In the genomic region with DNA sequence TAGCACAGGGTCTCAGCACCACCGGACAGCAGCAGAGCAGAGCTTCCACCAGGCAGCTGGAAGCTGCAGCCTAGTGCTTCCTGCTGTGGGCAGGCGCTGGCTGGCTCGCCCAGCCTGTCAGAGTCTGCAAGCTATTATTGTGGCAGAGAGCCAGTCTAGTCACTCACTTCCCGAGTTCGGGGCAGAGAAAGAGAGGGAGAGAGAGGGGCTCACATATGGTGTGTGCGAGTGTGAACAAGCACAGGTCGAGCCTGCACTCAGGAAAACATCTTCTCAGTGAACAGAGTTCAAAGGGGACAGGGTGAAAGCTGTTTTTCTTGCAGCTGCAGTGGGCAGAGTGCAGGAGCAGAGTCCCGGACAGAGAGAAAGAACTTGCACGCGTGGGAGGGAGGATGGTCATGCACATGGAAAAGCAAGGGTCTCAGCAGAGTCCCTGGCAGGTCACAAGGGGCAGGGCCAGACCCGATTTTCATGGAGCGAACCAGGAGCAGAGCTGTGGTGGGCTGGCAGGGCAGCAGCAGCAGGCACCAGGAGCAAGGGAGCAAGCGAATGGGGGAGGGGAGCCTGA, we compare ENCODE assay signal across 8 mouse cellular contexts. TPM values are rescaled to one million over a fixed set of nuclear protein-coding genes. Genes with fewer than 3 reads are reported as not detected.
A peak's percentile ranks its signal among the peaks of the same experiment; 100 is the strongest.
DNase-seq lines count a peak whose midpoint lies in the region; ATAC-seq and TF ChIP-seq lines count a peak whose summit lies in the region.

No protein-coding gene starts in this region.

- no peaks in the 10 kb centered on the region for H3K9me3 ChIP-seq in heart, embryonic 10.5 days
- no peaks in the 10 kb centered on the region for H3K9me3 ChIP-seq in embryonic facial prominence, embryonic 12.5 days
- H3K9me3 ChIP-seq in intestine, embryonic 15.5 days = no peaks in the 10 kb centered on the region
- H3K9me3 ChIP-seq in midbrain, postnatal 0 days (ENCODE audit: low read length) = no peaks in the 10 kb centered on the region

- H3K4me2 ChIP-seq in embryonic facial prominence, embryonic 12.5 days (replicated peaks) = peak overlapping the region; percentile 40
- peak overlapping the region; percentile 34 for H3K4me2 ChIP-seq in intestine, embryonic 15.5 days (replicated peaks)
- H3K4me2 ChIP-seq in midbrain, postnatal 0 days (ENCODE audit: low read depth, low read length, poor library complexity, severe bottlenecking) = no peak overlapping the region

- H3K27me3 ChIP-seq in heart, embryonic 10.5 days (ENCODE audit: insufficient read depth, poor library complexity, severe bottlenecking) = no peaks in the 10 kb centered on the region
- no peaks in the 10 kb centered on the region; the same call in 1 of the 2 replicates for H3K27me3 ChIP-seq in embryonic facial prominence, embryonic 12.5 days
- no peaks in the 10 kb centered on the region for H3K27me3 ChIP-seq in intestine, embryonic 15.5 days (replicated peaks)
- H3K27me3 ChIP-seq in midbrain, postnatal 0 days (ENCODE audit: insufficient read depth, low read length) = no peaks in the 10 kb centered on the region

- peak; percentile 80; the same call in 1 of the 2 replicates for ATAC-seq in embryonic facial prominence, embryonic 12.5 days (ENCODE audit: insufficient number of reproducible peaks, insufficient read depth, low FRiP score, low TSS enrichment)
- ATAC-seq in intestine, embryonic 15.5 days = peak; percentile 85
- ATAC-seq in midbrain, postnatal 0 days (ENCODE audit: low FRiP score) = no peak

- H3K4me1 ChIP-seq in heart, embryonic 10.5 days = peaks cover 13% of the 10 kb centered on the region
- peaks cover 12% of the 10 kb centered on the region for H3K4me1 ChIP-seq in embryonic facial prominence, embryonic 12.5 days
- peaks cover 9% of the 10 kb centered on the region for H3K4me1 ChIP-seq in intestine, embryonic 15.5 days (replicated peaks)
- no peaks in the 10 kb centered on the region for H3K4me1 ChIP-seq in midbrain, postnatal 0 days (ENCODE audit: insufficient read depth, low read length)

- H3K27ac ChIP-seq in heart, embryonic 10.5 days = peak overlapping the region; percentile 76
- peak overlapping the region; percentile 23; the same call in 1 of the 2 replicates for H3K27ac ChIP-seq in embryonic facial prominence, embryonic 12.5 days
- no peak overlapping the region for H3K27ac ChIP-seq in intestine, embryonic 15.5 days
- no peak overlapping the region for H3K27ac ChIP-seq in midbrain, postnatal 0 days (ENCODE audit: low read depth, low read length)

- DNase-seq in heart, embryonic 10.5 days (ENCODE audit: low spot score) = no peak
- no peak for DNase-seq in heart, postnatal 36 days
- peak; percentile 32 for DNase-seq in midbrain, postnatal 0 days (ENCODE audit: low spot score)
- no peak for DNase-seq in left cerebral cortex, adult 11 months (ENCODE audit: low spot score)
- DNase-seq in thymus, adult 18-20 months = no peak
- DNase-seq in cerebellum, adult 18-20 months = no peak

- no peak overlapping the region for H3K9ac ChIP-seq in embryonic facial prominence, embryonic 12.5 days
- no peak overlapping the region for H3K9ac ChIP-seq in intestine, embryonic 15.5 days
- no peak overlapping the region for H3K9ac ChIP-seq in midbrain, postnatal 0 days (replicated peaks; ENCODE audit: low read length, poor library complexity, severe bottlenecking)

- 4% methylated on average over 13 of the region's 13 CpGs for WGBS in heart, embryonic 10.5 days
- WGBS in embryonic facial prominence, embryonic 12.5 days = 4% methylated on average over 13 of the region's 13 CpGs
- 13% methylated on average over 13 of the region's 13 CpGs for WGBS in intestine, embryonic 15.5 days
- 7% methylated on average over 13 of the region's 13 CpGs for WGBS in midbrain, postnatal 0 days

- peak overlapping the region; percentile 45 for H3K4me3 ChIP-seq in heart, embryonic 10.5 days
- H3K4me3 ChIP-seq in embryonic facial prominence, embryonic 12.5 days = no peak overlapping the region
- H3K4me3 ChIP-seq in intestine, embryonic 15.5 days (replicated peaks) = no peak overlapping the region
- no peak overlapping the region for H3K4me3 ChIP-seq in midbrain, postnatal 0 days (ENCODE audit: low read depth, low read length)

- no peaks in the 10 kb centered on the region for H3K36me3 ChIP-seq in heart, embryonic 10.5 days
- no peaks in the 10 kb centered on the region for H3K36me3 ChIP-seq in embryonic facial prominence, embryonic 12.5 days
- H3K36me3 ChIP-seq in intestine, embryonic 15.5 days = no peaks in the 10 kb centered on the region
- no peaks in the 10 kb centered on the region for H3K36me3 ChIP-seq in midbrain, postnatal 0 days (ENCODE audit: insufficient read depth, low read length)

- intact Hi-C loops in heart, postnatal 36 days (cut with DNase I) = no loop called here

- no peak for TF ChIP-seq CTCF in midbrain, postnatal 0 days (IDR thresholded peaks at IDR 0.05)

RNA-seq across cellular contexts. Expression of gene 2610301B20Rik, which starts 31.0 kb away (rescaled TPM):
- 22.9 and 23.8 TPM in 2 replicates for polyA plus RNA-seq in heart, embryonic 10.5 days (2016; fragmentation: Nextera tagmentation; extraction: Ambion mirVana)
- total RNA-seq in heart, postnatal 36 days (2021) = 1 to 10 TPM; 6.6 to 8.3 TPM
- polyA plus RNA-seq in embryonic facial prominence, embryonic 12.5 days (2016; fragmentation: Nextera tagmentation; extraction: Ambion mirVana) = 34.3 and 36.5 TPM in 2 replicates
- 21.4 TPM in 2 replicates for polyA plus RNA-seq in intestine, embryonic 15.5 days (2015; fragmentation: Nextera tagmentation; extraction: Ambion mirVana)
- total RNA-seq in midbrain, postnatal 0 days (2014; rRNA removed) = 28.6 and 32.5 TPM in 2 replicates
- polyA plus RNA-seq in midbrain, postnatal 0 days (2015; fragmentation: Nextera tagmentation; extraction: Ambion mirVana) = 36.0 and 37.0 TPM in 2 replicates

Comparison
In these comparisons a context has a peak if more than half of its experiments do, and no peak if none do; other contexts are left out.
1. H3K27ac ChIP-seq: peak in heart, embryonic 10.5 days (single experiment) and embryonic facial prominence, embryonic 12.5 days (single experiment); none in intestine, embryonic 15.5 days (single experiment) and midbrain, postnatal 0 days (single experiment).